Mouse (Mus musculus) embryonic facial prominence, embryonic 11.5 days (tissue): ENCODE results near the gene Cntnap2. TPM values are rescaled to one million over a fixed set of nuclear protein-coding genes. Genes with fewer than 3 reads are reported as not detected.
"Not testable (repeated sequence)": the region's sequence is repeated elsewhere in the genome, so short reads cannot be mapped to it uniquely, and the experiment has no call there.

Experiments used
- ATAC-seq: fragments of 200-750 bp; cut with Nextera tagmentation; replicated peaks from 2 replicates; pipeline ENCODE4 v1.8.0; 2017; ENCODE audit warnings: low read depth; ENCODE audit not compliant: insufficient number of reproducible peaks, low FRiP score, low TSS enrichment
- DNase-seq: peaks from one replicate; pipeline ENCODE4 v3.0.0-alpha.2; 2015; ENCODE audit warnings: low spot score
- H3K27ac ChIP-seq: fragments of 300-500 bp; sonication (generic); replicated peaks from 2 replicates; pipeline ENCODE4 v1.5.1; 2014; ENCODE audit warnings: mild to moderate bottlenecking, low read depth, low read length, control low read depth
- H3K27me3 ChIP-seq: fragments of 300-500 bp; sonication (generic); 2 replicates; pipeline ENCODE4 v1.6.1; 2014; ENCODE audit warnings: mild to moderate bottlenecking, low read length, moderate library complexity, mixed read lengths; ENCODE audit not compliant: control insufficient read depth, insufficient read depth
- H3K36me3 ChIP-seq: fragments of 300-500 bp; sonication (generic); replicated peaks from 2 replicates; pipeline ENCODE4 v1.6.1; 2014; ENCODE audit warnings: low read depth, mild to moderate bottlenecking, low read length, moderate library complexity, mixed read lengths; ENCODE audit not compliant: control insufficient read depth, insufficient read depth
- H3K4me1 ChIP-seq: fragments of 300-500 bp; sonication (generic); 2 replicates; pipeline ENCODE4 v1.6.1; 2014; ENCODE audit warnings: low read length, mixed read lengths; ENCODE audit not compliant: control insufficient read depth, insufficient read depth
- H3K4me2 ChIP-seq: fragments of 300-500 bp; sonication (generic); 2 replicates; pipeline ENCODE4 v1.6.1; 2014; ENCODE audit warnings: low read depth, mild to moderate bottlenecking, control low read depth, low read length, moderate library complexity
- H3K4me3 ChIP-seq: fragments of 300-500 bp; sonication (generic); 2 replicates; pipeline ENCODE4 v1.5.1; 2014; ENCODE audit warnings: low read depth, low read length, control low read depth
- H3K9ac ChIP-seq: fragments of 300-500 bp; sonication (generic); replicated peaks from 2 replicates; pipeline ENCODE4 v1.6.1; 2014; ENCODE audit warnings: mild to moderate bottlenecking, control low read depth, low read length
- H3K9me3 ChIP-seq: fragments of 300-500 bp; sonication (generic); replicated peaks from 2 replicates; pipeline ENCODE4 v1.6.1; 2016; ENCODE audit warnings: mild to moderate bottlenecking, low read length, inconsistent platforms, mixed read lengths; ENCODE audit not compliant: control insufficient read depth
- WGBS: fragments of 180-500 bp; shearing (Covaris S2); extraction: QIAGEN DNeasy Blood & Tissue Kit; methylation state at CpG from one replicate; pipeline ENCODE4 v1.1.7; 2014; 5-methylcytosine and 5-hydroxymethylcytosine counted together
- polyA plus RNA-seq: library from polyadenylated mRNA; unstranded; fragments of >200 nt; fragmentation: Nextera tagmentation; extraction: Ambion mirVana; gene quantifications from 2 replicates; pipeline ENCODE4 v1.2.1, GENCODE M21; 2014

Cntnap2 gene
- polyA plus RNA-seq, 1 experiment from 2014 or later: 6.7 TPM

GRCm38 (mm10) chr6:47182756-47183155 lies 2123.6 kb downstream of the Cntnap2 start:
- ATAC-seq (no peak), DNase-seq (no peak)
- no peaks in the 10 kb centered on the region for H3K4me1 ChIP-seq
- H3K9me3 ChIP-seq: no peaks in the 10 kb centered on the region
- 55% methylated on average over 1 of the region's 1 CpGs for WGBS
- no peak overlapping the region for H3K27ac ChIP-seq
- no peaks in the 10 kb centered on the region for H3K36me3 ChIP-seq
- H3K4me2 ChIP-seq: no peak overlapping the region
- no peak overlapping the region for H3K4me3 ChIP-seq
- H3K9ac ChIP-seq: no peak overlapping the region
- no peaks in the 10 kb centered on the region for H3K27me3 ChIP-seq

- H3K9me3 ChIP-seq, H3K36me3 ChIP-seq, H3K4me1 ChIP-seq, ATAC-seq, H3K4me2 ChIP-seq, H3K27ac ChIP-seq, H3K27me3 ChIP-seq, H3K4me3 ChIP-seq, DNase-seq, H3K9ac ChIP-seq: not testable (repeated sequence)
Observed at GRCm38 (mm10) chr6:47183850-47184249, 2124.7 kb downstream of the Cntnap2 start.

- H3K4me1 ChIP-seq: no peaks in the 10 kb centered on the region
- H3K4me2 ChIP-seq: no peak overlapping the region
- no peak overlapping the region for H3K27ac ChIP-seq
- DNase-seq (peak; percentile 33), ATAC-seq (no peak)
- H3K36me3 ChIP-seq: no peaks in the 10 kb centered on the region
- no peaks in the 10 kb centered on the region for H3K9me3 ChIP-seq
- H3K9ac ChIP-seq: no peak overlapping the region
- WGBS: 69% methylated on average over 7 of the region's 7 CpGs
- H3K4me3 ChIP-seq: no peak overlapping the region
- no peaks in the 10 kb centered on the region for H3K27me3 ChIP-seq
Observed at GRCm38 (mm10) chr6:47188193-47188592, 2129.0 kb downstream of the Cntnap2 start.

- H3K9me3 ChIP-seq, H3K4me3 ChIP-seq, H3K27ac ChIP-seq, H3K36me3 ChIP-seq, H3K27me3 ChIP-seq, H3K4me2 ChIP-seq, H3K4me1 ChIP-seq, ATAC-seq, H3K9ac ChIP-seq, DNase-seq: not testable (repeated sequence)
- 84% methylated on average over 6 of the region's 6 CpGs for WGBS
Observed at GRCm38 (mm10) chr6:47188596-47188995, 2129.4 kb downstream of the Cntnap2 start.

- Histone ChIP-seq H3K4me3 (no peak overlapping the region), H3K27ac (no peak overlapping the region), H3K27me3 (no peaks in the 10 kb centered on the region), H3K4me1 (no peaks in the 10 kb centered on the region), H3K4me2 (no peak overlapping the region), H3K36me3 (no peaks in the 10 kb centered on the region), H3K9me3 (no peaks in the 10 kb centered on the region), H3K9ac (no peak overlapping the region)
- ATAC-seq (no peak), DNase-seq (no peak)
- 75% methylated on average over 7 of the region's 7 CpGs for WGBS
Observed at GRCm38 (mm10) chr6:47190282-47190681, 2131.1 kb downstream of the Cntnap2 start.

GRCm38 (mm10) chr6:47191277-47191800 lies 2132.2 kb downstream of the Cntnap2 start:
- H3K9me3 ChIP-seq: no peaks in the 10 kb centered on the region
- no peaks in the 10 kb centered on the region for H3K36me3 ChIP-seq
- DNase-seq (peak; percentile 73), ATAC-seq (no peak)
- no peaks in the 10 kb centered on the region for H3K27me3 ChIP-seq
- H3K4me1 ChIP-seq: no peaks in the 10 kb centered on the region
- 27% methylated on average over 7 of the region's 7 CpGs for WGBS
- H3K4me2 ChIP-seq: no peak overlapping the region
- H3K9ac ChIP-seq: no peak overlapping the region
- H3K4me3 ChIP-seq: no peak overlapping the region
- H3K27ac ChIP-seq: no peak overlapping the region

GRCm38 (mm10) chr6:47191940-47192339 lies 2132.8 kb downstream of the Cntnap2 start:
- Histone ChIP-seq H3K9me3 (no peaks in the 10 kb centered on the region), H3K9ac (no peak overlapping the region), H3K27me3 (no peaks in the 10 kb centered on the region), H3K36me3 (no peaks in the 10 kb centered on the region), H3K4me1 (no peaks in the 10 kb centered on the region), H3K4me3 (no peak overlapping the region), H3K4me2 (no peak overlapping the region), H3K27ac (no peak overlapping the region)
- 84% methylated on average over 10 of the region's 10 CpGs for WGBS
- no peak for ATAC-seq
- no peak for DNase-seq

GRCm38 (mm10) chr6:47192478-47192877 lies 2133.3 kb downstream of the Cntnap2 start:
- H3K4me1 ChIP-seq: no peaks in the 10 kb centered on the region

More at GRCm38 (mm10) chr6:47192478-47192877, 2133.3 kb downstream of the Cntnap2 start:
- Histone ChIP-seq H3K9me3 (no peaks in the 10 kb centered on the region), H3K27me3 (no peaks in the 10 kb centered on the region), H3K4me2 (no peak overlapping the region), H3K4me3 (no peak overlapping the region), H3K27ac (no peak overlapping the region), H3K36me3 (no peaks in the 10 kb centered on the region), H3K9ac (no peak overlapping the region)
- 73% methylated on average over 9 of the region's 9 CpGs for WGBS
- DNase-seq (no peak), ATAC-seq (no peak; the same call in 1 of the 2 replicates)
